Comparison of ENCODE assay signal across 10 mouse cellular contexts in genomic region chr17:71211962-71212646, GRCm38 (mm10). TPM values are rescaled to one million over a fixed set of nuclear protein-coding genes. Genes with fewer than 3 reads are reported as not detected.
DNase-seq lines count a peak whose midpoint lies in the region; ATAC-seq and TF ChIP-seq lines count a peak whose summit lies in the region.
"Had no signal": no experiment of that assay in that cellular context is flagged by ENCODE, and none has a peak within 500 bp of the region (broad histone marks: within the 10 kb centered on the region; RNA-seq: fewer than 3 reads in every experiment).

No protein-coding gene starts in this region.

- H3K4me2 ChIP-seq in midbrain, embryonic 15.5 days: no peak overlapping the region
- H3K4me2 ChIP-seq in limb, embryonic 12.5 days: peak overlapping the region; percentile 21
- no peak overlapping the region for H3K4me2 ChIP-seq in lung, postnatal 0 days (replicated peaks; ENCODE audit: low read depth, low read length)

- TF ChIP-seq EP300 in lung, postnatal 0 days (IDR thresholded peaks at IDR 0.05): no peak

- H3K27me3 ChIP-seq in midbrain, embryonic 10.5 days (ENCODE audit: low read depth, poor library complexity, severe bottlenecking): no peaks in the 10 kb centered on the region
- no peaks in the 10 kb centered on the region for H3K27me3 ChIP-seq in midbrain, embryonic 15.5 days (replicated peaks)
- no peaks in the 10 kb centered on the region for H3K27me3 ChIP-seq in limb, embryonic 12.5 days
- H3K27me3 ChIP-seq in lung, postnatal 0 days (replicated peaks; ENCODE audit: insufficient read depth, low read length): no peaks in the 10 kb centered on the region

- no peak for TF ChIP-seq CTCF in lung, postnatal 0 days (IDR thresholded peaks at IDR 0.05)

- no peak overlapping the region for H3K9ac ChIP-seq in midbrain, embryonic 15.5 days
- H3K9ac ChIP-seq in limb, embryonic 12.5 days (replicated peaks): no peak overlapping the region
- H3K9ac ChIP-seq in lung, postnatal 0 days (replicated peaks; ENCODE audit: low read depth): no peak overlapping the region

- 0 out of 2 replicates have a peak, but pooled peaks cover 3% of the 10 kb centered on the region for H3K4me1 ChIP-seq in midbrain, embryonic 10.5 days
- H3K4me1 ChIP-seq in midbrain, embryonic 15.5 days: no peaks in the 10 kb centered on the region
- H3K4me1 ChIP-seq in limb, embryonic 12.5 days (replicated peaks): peaks cover 45% of the 10 kb centered on the region
- no peaks in the 10 kb centered on the region; the same call in 1 of the 2 replicates for H3K4me1 ChIP-seq in lung, postnatal 0 days (ENCODE audit: insufficient read depth, low read depth, low read length)

- 0 out of 2 replicates have a peak overlapping the region, but pooled peaks have one; percentile 13 for H3K27ac ChIP-seq in midbrain, embryonic 10.5 days (replicated peaks)
- no peak overlapping the region for H3K27ac ChIP-seq in midbrain, embryonic 15.5 days
- H3K27ac ChIP-seq in limb, embryonic 12.5 days: peak overlapping the region; percentile 88
- no peak overlapping the region for H3K27ac ChIP-seq in lung, postnatal 0 days (ENCODE audit: low read length)

- H3K9me3 ChIP-seq in midbrain, embryonic 10.5 days (replicated peaks): 0 out of 2 replicates have a peak, but pooled peaks cover 2% of the 10 kb centered on the region
- no peaks in the 10 kb centered on the region for H3K9me3 ChIP-seq in midbrain, embryonic 15.5 days
- 0 out of 2 replicates have a peak, but pooled peaks cover 8% of the 10 kb centered on the region for H3K9me3 ChIP-seq in limb, embryonic 12.5 days
- H3K9me3 ChIP-seq in lung, postnatal 0 days (ENCODE audit: low read length): no peaks in the 10 kb centered on the region

- DNase-seq in midbrain, embryonic 10.5 days (ENCODE audit: low spot score): no peak
- DNase-seq in ovary, postnatal 14 days (ENCODE audit: low spot score): no peak
- no peak for DNase-seq in lung, postnatal 0 days (ENCODE audit: low spot score)
- DNase-seq: kidney, adult 11 months; lung, adult 18-20 months; thymus, postnatal 25 days had no signal

- no peak for ATAC-seq in midbrain, embryonic 15.5 days (replicated peaks)
- ATAC-seq in common myeloid progenitor, adult 5-6 weeks (replicated peaks; ENCODE audit: low read depth, poor library complexity, severe bottlenecking): peak; percentile 73
- peak; percentile 55; the same call in 1 of the 2 replicates for ATAC-seq in limb, embryonic 12.5 days (ENCODE audit: insufficient number of reproducible peaks, insufficient read depth, low FRiP score, low TSS enrichment, low read depth)
- peak; percentile 91 for ATAC-seq in megakaryocyte-erythroid progenitor cell, adult 5-6 weeks (replicated peaks; ENCODE audit: low FRiP score, low TSS enrichment, poor library complexity, severe bottlenecking)
- no peak for ATAC-seq in lung, postnatal 0 days

- 87% methylated on average over 6 of the region's 6 CpGs for WGBS in midbrain, embryonic 10.5 days
- WGBS in midbrain, embryonic 15.5 days: 64% methylated on average over 6 of the region's 6 CpGs
- WGBS in limb, embryonic 12.5 days: 65% methylated on average over 6 of the region's 6 CpGs
- 66% methylated on average over 6 of the region's 6 CpGs for WGBS in lung, postnatal 0 days

- peaks cover 20% of the 10 kb centered on the region for H3K36me3 ChIP-seq in midbrain, embryonic 10.5 days
- H3K36me3 ChIP-seq in midbrain, embryonic 15.5 days (replicated peaks): no peaks in the 10 kb centered on the region
- peaks cover 3% of the 10 kb centered on the region; the same call in 1 of the 2 replicates for H3K36me3 ChIP-seq in limb, embryonic 12.5 days
- H3K36me3 ChIP-seq in lung, postnatal 0 days (ENCODE audit: insufficient read depth, low read length): no peaks in the 10 kb centered on the region

- H3K4me3 ChIP-seq in midbrain, embryonic 10.5 days: no peak overlapping the region
- H3K4me3 ChIP-seq in midbrain, embryonic 15.5 days: no peak overlapping the region
- H3K4me3 ChIP-seq in limb, embryonic 12.5 days (replicated peaks): no peak overlapping the region
- H3K4me3 ChIP-seq in lung, postnatal 0 days (ENCODE audit: low read depth, low read length): no peak overlapping the region

RNA-seq across cellular contexts. Expression of gene Lpin2, which starts 29.7 kb away (rescaled TPM):
- 34.5 and 37.3 TPM in 2 replicates for polyA plus RNA-seq in midbrain, embryonic 10.5 days (2016; fragmentation: Nextera tagmentation; extraction: Ambion mirVana)
- polyA plus RNA-seq in midbrain, embryonic 15.5 days (2015; fragmentation: Nextera tagmentation; extraction: Ambion mirVana): 44.2 and 47.6 TPM in 2 replicates
- total RNA-seq in common myeloid progenitor, adult 5-6 weeks (2017): 66.3 and 97.0 TPM in 2 replicates
- 62.9 and 63.3 TPM in 2 replicates for polyA plus RNA-seq in limb, embryonic 12.5 days (2016; fragmentation: Nextera tagmentation; extraction: Ambion mirVana)
- 119 and 153 TPM in 2 replicates for total RNA-seq in megakaryocyte-erythroid progenitor cell, adult 5-6 weeks (2014; fragmentation: Nextera tagmentation)
- 129 and 139 TPM in 2 replicates for total RNA-seq in megakaryocyte-erythroid progenitor cell, adult 5-6 weeks (2017)
- polyA plus RNA-seq in lung, postnatal 0 days (2015; fragmentation: Nextera tagmentation; extraction: Ambion mirVana): 54.1 and 65.8 TPM in 2 replicates

Comparison
In these comparisons a context has a peak if more than half of its experiments do, and no peak if none do; other contexts are left out.
1. H3K27ac ChIP-seq: peak in midbrain, embryonic 10.5 days (single experiment) and limb, embryonic 12.5 days (single experiment); none in midbrain, embryonic 15.5 days (single experiment) and lung, postnatal 0 days (single experiment).
2. ATAC-seq: peak in common myeloid progenitor, adult 5-6 weeks (single experiment), limb, embryonic 12.5 days (single experiment) and megakaryocyte-erythroid progenitor cell, adult 5-6 weeks (single experiment); none in midbrain, embryonic 15.5 days (single experiment) and lung, postnatal 0 days (single experiment).